Mouse (Mus musculus) CH12.LX (cell line): ENCODE results near the gene Zmynd10.

Source experiments
- CTCF ChIP-seq, 2 experiments: IDR thresholded peaks in 1 of 2; conservative IDR thresholded peaks in 1 of 2; 2 replicates each; pipeline ENCODE4 v1.5.1; 2011 to 2012; ENCODE audit warnings: low read depth in 2 of 2, low read length in 2 of 2, improper control_type of control experiment in 1 of 2, inconsistent platforms in 1 of 2, mild to moderate bottlenecking in 1 of 2, moderate library complexity in 1 of 2
- POLR2A ChIP-seq: IDR thresholded peaks from 2 replicates; pipeline ENCODE4 v1.6.1; 2011; ENCODE audit warnings: low read depth, mild to moderate bottlenecking, improper control_type of control experiment, low read length

- TF ChIP-seq CTCF (conservative IDR thresholded peaks at IDR 0.05 in 1 of 2, IDR thresholded peaks at IDR 0.05 in 1 of 2; ENCODE audit: low read depth in 2 of 2, low read length in 2 of 2) (no peak), POLR2A (no peak)
Measured at GRCm38 (mm10) chr9:107599842-107600241, 52.7 kb downstream of the Zmynd10 start.
